Mouse (Mus musculus) inflammation-experienced regulatory T-cells, adult 6 months (primary cell): ENCODE results near the gene Eci2. TPM values are rescaled to one million over a fixed set of nuclear protein-coding genes. Genes with fewer than 3 reads are reported as not detected.

Experiments used
- polyA plus RNA-seq, 3 experiments: library from polyadenylated mRNA; unstranded; fragments of 100-300 nt; shearing (Covaris generic); gene quantifications; one replicate each; pipeline ENCODE4 v1.2.1; 2017

Eci2 gene
- polyA plus RNA-seq, 3 experiments from 2014 or later, result 89.0 to 105 (median 99.2) TPM

Other genes starting within 250 kb of the Eci2 start
- 100 to 1,000 TPM in 1 of 3 experiments, 10 to 100 TPM in 2; 70.1 to 114 (median 85.7) TPM for gene Prpf4b, start 151.8 kb downstream of the Eci2 start, polyA plus RNA-seq
- not detected for gene Fam217a, start 102.8 kb downstream of the Eci2 start, polyA plus RNA-seq
- not detected for gene 4933417A18Rik, start 102.7 kb downstream of the Eci2 start, polyA plus RNA-seq
- gene Eci3, start 63.3 kb downstream of the Eci2 start, polyA plus RNA-seq, result under 1 TPM in 1 of 3 experiments, not detected in 2; 0.78 TPM